Mouse (Mus musculus) liver, embryonic 14.5 days (tissue): Measurements from ENCODE around the gene Bcdin3d. TPM values are rescaled to one million over a fixed set of nuclear protein-coding genes. Genes with fewer than 3 reads are reported as not detected.

Source experiments
- ATAC-seq: fragments of 200-750 bp; cut with Nextera tagmentation; 2 replicates; pipeline ENCODE4 v1.8.0; 2017; ENCODE audit warnings: moderate number of reproducible peaks, mild to moderate bottlenecking, moderate library complexity; ENCODE audit not compliant: insufficient read depth
- DNase-seq, 3 experiments: peaks; one replicate each; pipeline ENCODE4 v3.0.0-alpha.2; 2012 to 2013; ENCODE audit warnings: low read depth in 3 of 3, low spot score in 3 of 3
- H3K27ac ChIP-seq: fragments of 300-500 bp; sonication (generic); 2 replicates; pipeline ENCODE4 v1.5.1; 2014; ENCODE audit warnings: moderate library complexity, mild to moderate bottlenecking, control low read depth, inconsistent platforms
- H3K27me3 ChIP-seq: fragments of 300-500 bp; sonication (generic); 2 replicates; pipeline ENCODE4 v1.6.1; 2014; ENCODE audit warnings: mild to moderate bottlenecking, low read length, moderate library complexity; ENCODE audit not compliant: control insufficient read depth, insufficient read depth
- H3K36me3 ChIP-seq: fragments of 300-500 bp; sonication (generic); replicated peaks from 2 replicates; pipeline ENCODE4 v1.6.1; 2014; ENCODE audit warnings: low read depth; ENCODE audit not compliant: control insufficient read depth, insufficient read depth
- H3K4me1 ChIP-seq, 2 experiments: fragments of 200-500 bp in 1 of 2; fragments of 300-500 bp in 1 of 2; sonication (generic) in 1 of 2; replicated peaks; 2 replicates each; pipeline ENCODE4 v1.6.1; 2012 to 2014; ENCODE audit warnings: antibody characterized with exemption in 1 of 2, inconsistent platforms in 1 of 2, low read length in 1 of 2; ENCODE audit not compliant: control insufficient read depth in 2 of 2, insufficient read depth in 2 of 2
- H3K4me2 ChIP-seq: fragments of 300-500 bp; sonication (generic); 2 replicates; pipeline ENCODE4 v1.6.1; 2014; ENCODE audit warnings: low read depth, mild to moderate bottlenecking, control low read depth, moderate library complexity
- H3K4me3 ChIP-seq, 2 experiments: fragments of 200-500 bp in 1 of 2; fragments of 300-500 bp in 1 of 2; sonication (generic) in 1 of 2; 2 replicates each; pipeline ENCODE4 v1.5.1; 2012 to 2014; ENCODE audit warnings: low read depth in 2 of 2, low read length in 2 of 2, mild to moderate bottlenecking in 2 of 2, control low read depth in 1 of 2, inconsistent platforms in 1 of 2, moderate library complexity in 1 of 2; ENCODE audit not compliant: insufficient read depth in 1 of 2
- H3K9ac ChIP-seq: fragments of 300-500 bp; sonication (generic); replicated peaks from 2 replicates; pipeline ENCODE4 v1.6.1; 2014; ENCODE audit warnings: mild to moderate bottlenecking, control low read depth, moderate library complexity
- H3K9me3 ChIP-seq: fragments of 300-500 bp; sonication (generic); 2 replicates; pipeline ENCODE4 v1.6.1; 2016; ENCODE audit warnings: low read length, mixed read lengths; ENCODE audit not compliant: control insufficient read depth
- CTCF ChIP-seq: IDR thresholded peaks from 2 replicates; pipeline ENCODE4 v1.5.1; 2016; ENCODE audit warnings: antibody characterized with exemption, low read depth, control low read depth
- EP300 ChIP-seq: IDR thresholded peaks from 2 replicates; pipeline ENCODE4 v1.6.1; 2016; ENCODE audit warnings: antibody characterized with exemption, low read depth
- WGBS: fragments of 180-500 bp; shearing (Covaris S2); extraction: QIAGEN DNeasy Blood & Tissue Kit; methylation state at CpG from one replicate; pipeline ENCODE4 v1.1.7; 2014; ENCODE audit not compliant: insufficient replicate concordance; 5-methylcytosine and 5-hydroxymethylcytosine counted together
- polyA plus RNA-seq, 2 experiments: library from polyadenylated mRNA; depleted of rRNA in 1 of 2; stranded (reverse) in 1 of 2; unstranded in 1 of 2; fragments of >200 nt; fragmentation: Nextera tagmentation in 1 of 2; extraction: Ambion mirVana in 1 of 2; gene quantifications; 2 replicates each; pipeline versions ENCODE4 v1.2.1 to v1.2.3; 2012 to 2014

Bcdin3d gene
- polyA plus RNA-seq, 2 experiments = 3.3 to 5.0 TPM

DNA sequence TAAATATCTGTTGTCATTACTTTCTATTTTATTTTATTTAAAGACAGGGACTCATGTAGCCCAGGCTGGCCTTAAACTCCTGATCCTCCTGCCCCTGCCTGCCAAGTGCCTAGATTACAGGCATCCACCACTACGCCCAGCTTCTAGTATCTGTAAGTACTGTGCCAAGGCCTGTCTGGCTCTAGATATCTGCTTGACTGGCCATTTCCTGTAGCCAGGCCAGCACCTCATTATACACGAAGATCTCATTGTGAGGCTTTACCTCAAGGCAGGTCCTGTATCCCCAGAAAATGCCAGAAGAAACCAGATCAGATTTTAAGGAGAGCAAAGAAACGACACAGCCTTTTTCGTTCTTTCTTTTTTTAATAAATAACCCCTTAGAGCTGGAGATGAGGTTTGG is 4.8 kb downstream of the Bcdin3d start:
- H3K4me1 ChIP-seq = peaks cover 0 to 10% of the 10 kb centered on the region in 2 experiments; a peak in 2 of 4 replicates
- H3K9me3 ChIP-seq = no peaks in the 10 kb centered on the region
- TF ChIP-seq EP300 (no peak), CTCF (no peak)
- no peak overlapping the region for H3K4me2 ChIP-seq
- no peak overlapping the region for H3K4me3 ChIP-seq
- H3K9ac ChIP-seq = no peak overlapping the region
- ATAC-seq (no peak), DNase-seq (no peak)
- WGBS = 67% methylated on average over 4 of the region's 4 CpGs
- no peak overlapping the region for H3K27ac ChIP-seq
- H3K27me3 ChIP-seq = no peaks in the 10 kb centered on the region
- H3K36me3 ChIP-seq = no peaks in the 10 kb centered on the region

DNA sequence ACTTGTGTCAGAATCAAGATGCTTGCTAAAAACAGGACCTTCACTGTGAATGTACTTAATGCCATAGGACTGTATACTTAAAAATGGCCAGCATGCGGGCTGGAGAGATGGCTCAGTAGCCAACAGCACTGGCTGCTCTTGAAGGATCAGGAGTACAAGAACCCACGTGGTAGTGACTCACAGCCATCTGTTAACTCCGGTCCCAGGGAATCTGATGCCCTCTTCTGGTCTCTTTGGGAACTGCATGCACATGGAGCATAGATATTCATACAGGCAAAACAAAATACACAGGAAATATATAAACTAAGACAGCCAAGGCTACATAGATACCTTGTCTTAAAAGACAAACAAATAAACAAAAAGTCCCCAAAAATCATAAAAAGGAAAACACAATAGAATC is 5.5 kb downstream of the Bcdin3d start:
- Histone ChIP-seq H3K27ac (no peak overlapping the region), H3K9me3 (no peaks in the 10 kb centered on the region), H3K9ac (no peak overlapping the region), H3K36me3 (no peaks in the 10 kb centered on the region), H3K27me3 (no peaks in the 10 kb centered on the region), H3K4me3 (no peak overlapping the region), H3K4me1 (peaks cover 0 to 9% of the 10 kb centered on the region in 2 experiments; a peak in 2 of 4 replicates), H3K4me2 (no peak overlapping the region)
- 30% methylated on average over 3 of the region's 3 CpGs for WGBS
- ATAC-seq = no peak
- TF ChIP-seq EP300 (no peak), CTCF (peak; percentile 86)
- DNase-seq = peak in 2 of 3 experiments; percentile 47 to 55

DNA sequence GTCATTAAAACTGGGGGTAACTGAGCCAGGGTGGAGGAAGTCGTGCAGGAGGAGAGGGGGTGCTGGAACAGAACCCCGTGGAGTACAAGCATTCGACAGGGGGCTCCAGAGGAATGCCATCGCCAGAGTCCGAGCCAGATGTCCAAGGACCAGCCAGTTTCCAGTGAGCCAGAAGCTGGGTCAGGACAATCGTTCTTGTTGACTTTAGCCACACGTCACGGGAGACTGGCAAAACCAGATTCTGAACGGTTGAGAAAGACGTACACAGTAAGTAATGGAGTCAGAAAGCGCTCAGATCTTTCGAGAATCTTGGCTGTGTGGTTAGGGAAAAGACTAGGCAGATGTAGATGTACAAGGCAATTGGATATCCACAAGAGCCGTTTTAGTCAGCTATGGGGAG is 11.3 kb downstream of the Bcdin3d start:
- 65% methylated on average over 13 of the region's 13 CpGs for WGBS
- DNase-seq (no peak), ATAC-seq (no peak)
- Histone ChIP-seq H3K4me3 (no peak overlapping the region), H3K4me2 (no peak overlapping the region), H3K9me3 (no peaks in the 10 kb centered on the region), H3K4me1 (no peaks in the 10 kb centered on the region), H3K27me3 (no peaks in the 10 kb centered on the region), H3K9ac (no peak overlapping the region), H3K36me3 (no peaks in the 10 kb centered on the region), H3K27ac (no peak overlapping the region)
- TF ChIP-seq CTCF (no peak), EP300 (no peak)

DNA sequence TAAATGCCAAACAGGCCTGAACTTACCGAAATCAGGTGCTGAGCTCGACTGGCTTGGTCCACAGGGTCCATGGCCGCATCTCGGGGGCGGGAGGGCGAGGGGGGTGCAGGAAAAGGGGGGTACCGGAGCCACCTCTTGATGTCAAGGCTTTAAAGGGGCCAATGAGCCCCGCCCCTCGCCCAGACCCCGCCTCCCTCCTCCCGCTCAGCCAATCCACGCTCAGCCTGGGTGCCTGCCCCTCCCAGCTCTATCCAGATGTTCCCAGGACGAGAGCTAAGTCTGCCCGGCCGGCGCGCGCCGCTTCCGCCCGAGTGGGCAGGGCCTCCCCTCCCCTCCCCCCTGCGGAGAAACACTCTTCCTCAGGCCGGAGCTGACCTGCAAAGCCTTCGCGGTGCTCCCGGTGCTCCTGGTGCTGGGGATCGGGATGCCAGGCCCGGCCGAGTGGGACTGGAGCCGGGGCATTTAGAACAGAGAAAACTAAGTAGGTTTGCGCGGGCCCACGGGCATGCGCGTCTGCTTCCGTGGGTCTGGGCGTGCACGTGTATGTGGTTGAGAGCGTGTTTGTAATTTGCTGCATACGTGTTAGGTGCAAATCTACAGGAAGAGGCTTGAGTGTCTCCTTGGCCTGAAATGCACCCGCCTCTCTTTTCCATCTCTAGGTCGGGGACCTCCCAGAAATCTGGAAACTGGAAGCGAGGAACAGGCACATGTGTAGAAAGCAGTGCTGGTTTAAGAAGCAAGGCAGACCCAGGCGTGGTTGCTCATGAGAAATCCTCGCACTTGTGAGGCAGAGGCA is 16.7 kb downstream of the Bcdin3d start, which contains the start of gene Nckap5l:
Nckap5l (minus strand) TSS at position 143 of the 796 bp plus-strand sequence.
- Histone ChIP-seq H3K27me3 (no peaks in the 10 kb centered on the region; the same call in 1 of the 2 replicates), H3K27ac (no peak within 1 kb of the TSS), H3K4me1 (peaks cover 0 to 3% of the 10 kb centered on the region in 2 experiments; a peak in 1 of 4 replicates), H3K9me3 (no peaks in the 10 kb centered on the region), H3K9ac (no peak within 1 kb of the TSS), H3K36me3 (no peaks in the 10 kb centered on the region), H3K4me3 (peak within 1 kb of the TSS; percentile 57 to 59), H3K4me2 (peak within 1 kb of the TSS; percentile 72)
- ATAC-seq (peak; percentile 91), DNase-seq (peak; percentile 69 to 73 (median 70))
- under 1% methylated on average over 42 of the region's 45 CpGs for WGBS
- no peak for TF ChIP-seq CTCF
- no peak for TF ChIP-seq EP300

DNA sequence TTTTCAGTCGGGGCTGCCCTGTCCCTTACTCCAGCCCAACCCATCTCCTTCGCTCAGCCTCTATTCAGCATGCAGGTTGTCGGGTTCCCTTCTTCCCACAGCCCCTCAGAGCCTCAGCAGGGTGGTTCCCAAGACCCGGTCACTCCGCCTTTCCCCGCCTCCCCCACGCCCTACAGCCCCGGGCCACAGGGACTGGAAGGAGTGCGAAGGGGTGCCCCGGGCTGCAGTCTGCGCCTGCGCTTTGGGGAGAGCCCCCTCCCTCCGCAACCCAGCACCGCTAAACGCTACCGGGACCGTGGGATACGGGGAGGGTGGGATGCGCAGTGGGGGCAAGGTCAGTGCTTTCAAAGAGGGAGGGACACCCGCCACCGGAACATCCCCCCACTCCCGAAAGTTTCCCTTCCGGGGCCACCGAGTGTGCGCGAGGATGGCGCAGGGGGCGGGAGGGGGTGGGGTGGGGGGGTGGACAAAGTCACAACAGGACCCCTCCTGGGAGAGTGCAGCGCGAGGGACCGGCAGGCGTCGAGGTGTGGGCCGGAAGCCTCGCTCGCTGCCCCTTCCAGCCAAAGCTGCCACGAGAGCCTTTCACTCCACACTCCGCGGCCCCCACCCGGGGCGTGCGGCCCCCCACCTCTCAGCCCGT is 17.4 kb downstream of the Bcdin3d start:
- peak; percentile 29; the same call in 1 of the 2 replicates for ATAC-seq
- under 1% methylated on average over 42 of the region's 43 CpGs for WGBS
- no peak for TF ChIP-seq CTCF
- no peak for TF ChIP-seq EP300
- no peak for DNase-seq
- Histone ChIP-seq H3K9me3 (no peaks in the 10 kb centered on the region), H3K27me3 (no peaks in the 10 kb centered on the region; the same call in 1 of the 2 replicates), H3K27ac (no peak overlapping the region), H3K36me3 (no peaks in the 10 kb centered on the region), H3K4me1 (peaks cover 0 to 3% of the 10 kb centered on the region in 2 experiments; a peak in 1 of 4 replicates), H3K4me2 (peak overlapping the region; percentile 72), H3K9ac (no peak overlapping the region), H3K4me3 (peak overlapping the region; percentile 57 to 59)
